Mouse (Mus musculus) midbrain, embryonic 13.5 days (tissue): ENCODE measurements around the gene Nrd1. TPM values are rescaled to one million over a fixed set of nuclear protein-coding genes. Genes with fewer than 3 reads are reported as not detected.

ENCODE experiments used
- ATAC-seq: fragments of 200-750 bp; cut with Nextera tagmentation; 2 replicates; pipeline ENCODE4 v1.8.0; 2017; ENCODE audit warnings: mild to moderate bottlenecking, moderate TSS enrichment, moderate library complexity
- H3K27ac ChIP-seq: fragments of 300-500 bp; sonication (generic); 2 replicates; pipeline ENCODE4 v1.5.1; 2015; ENCODE audit warnings: inconsistent platforms, mild to moderate bottlenecking, moderate library complexity
- H3K27me3 ChIP-seq: fragments of 300-500 bp; sonication (generic); 2 replicates; pipeline ENCODE4 v1.6.1; 2015; ENCODE audit warnings: mild to moderate bottlenecking, inconsistent platforms
- H3K36me3 ChIP-seq: fragments of 300-500 bp; sonication (generic); 2 replicates; pipeline ENCODE4 v1.6.1; 2015; ENCODE audit warnings: mild to moderate bottlenecking, inconsistent platforms
- H3K4me1 ChIP-seq: fragments of 300-500 bp; sonication (generic); replicated peaks from 2 replicates; pipeline ENCODE4 v1.6.1; 2015; ENCODE audit warnings: inconsistent platforms
- H3K4me2 ChIP-seq: fragments of 300-500 bp; sonication (generic); replicated peaks from 2 replicates; pipeline ENCODE4 v1.6.1; 2015; ENCODE audit warnings: moderate library complexity, mild to moderate bottlenecking, inconsistent platforms
- H3K4me3 ChIP-seq: fragments of 300-500 bp; sonication (generic); replicated peaks from 2 replicates; pipeline ENCODE4 v1.5.1; 2015; ENCODE audit warnings: mild to moderate bottlenecking, inconsistent platforms
- H3K9ac ChIP-seq: fragments of 300-500 bp; sonication (generic); replicated peaks from 2 replicates; pipeline ENCODE4 v1.6.1; 2015; ENCODE audit warnings: mild to moderate bottlenecking, inconsistent platforms
- H3K9me3 ChIP-seq: fragments of 300-500 bp; sonication (generic); 2 replicates; pipeline ENCODE4 v1.6.1; 2016; ENCODE audit warnings: mild to moderate bottlenecking, inconsistent platforms
- WGBS: fragments of 180-500 bp; shearing (Covaris S2); methylation state at CpG from one replicate; pipeline ENCODE4 v1.1.7; 2015; 5-methylcytosine and 5-hydroxymethylcytosine counted together
- polyA plus RNA-seq: library from polyadenylated mRNA; unstranded; fragments of >200 nt; fragmentation: Nextera tagmentation; extraction: Ambion mirVana; gene quantifications from 2 replicates; pipeline ENCODE4 v1.2.1, GENCODE M21; 2015

Nrd1 gene
- polyA plus RNA-seq, 1 experiment from 2014 or later: 85.2 TPM

DNA sequence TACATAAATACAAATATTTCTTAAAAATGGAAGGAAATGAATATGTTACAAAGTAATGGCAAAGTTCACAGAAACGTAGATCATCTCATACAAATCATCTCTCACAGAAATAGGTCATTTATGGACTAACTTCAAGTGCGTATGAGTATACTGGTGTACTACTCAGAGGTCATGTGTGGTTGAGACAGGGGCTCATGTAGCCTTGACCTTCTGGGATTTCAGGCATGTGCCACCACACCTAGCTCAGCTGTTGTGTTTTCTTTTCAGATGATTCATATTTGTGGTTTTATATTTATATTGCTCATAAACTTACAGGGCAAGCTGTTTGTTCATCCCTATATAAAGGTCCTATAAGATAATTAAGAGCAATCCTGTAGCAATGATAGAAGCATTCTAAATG lies 29.8 kb downstream of the Nrd1 start:
- no peak overlapping the region for H3K27ac ChIP-seq
- H3K9me3 ChIP-seq: no peaks in the 10 kb centered on the region
- H3K4me2 ChIP-seq: no peak overlapping the region
- no peak for ATAC-seq
- no peaks in the 10 kb centered on the region for H3K4me1 ChIP-seq
- H3K9ac ChIP-seq: no peak overlapping the region
- 98% methylated on average over 2 of the region's 2 CpGs for WGBS
- peaks cover 56% of the 10 kb centered on the region for H3K36me3 ChIP-seq
- no peak overlapping the region for H3K4me3 ChIP-seq
- H3K27me3 ChIP-seq: no peaks in the 10 kb centered on the region

DNA sequence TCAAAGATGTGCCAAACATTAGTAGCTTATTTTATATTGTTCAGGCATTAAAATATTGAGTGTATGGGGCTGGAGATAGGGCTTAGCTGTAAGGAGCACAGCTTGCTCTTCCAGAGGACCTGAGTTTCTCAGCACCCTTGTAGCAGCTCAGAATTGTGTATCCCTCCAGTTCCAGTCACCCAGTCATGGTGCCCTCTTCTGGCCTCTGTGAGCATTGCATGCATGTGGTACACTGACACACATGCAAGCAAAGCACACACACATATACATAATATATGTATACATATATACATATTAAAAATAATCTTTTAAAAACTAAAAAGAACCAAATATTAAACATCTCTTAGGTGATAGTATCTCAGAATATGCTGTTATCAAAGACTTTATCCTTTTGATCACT lies 35.9 kb downstream of the Nrd1 start:
- Histone ChIP-seq H3K4me3 (no peak overlapping the region), H3K36me3 (peaks cover 56% of the 10 kb centered on the region), H3K27ac (no peak overlapping the region), H3K4me2 (no peak overlapping the region), H3K27me3 (no peaks in the 10 kb centered on the region), H3K4me1 (no peaks in the 10 kb centered on the region), H3K9me3 (no peaks in the 10 kb centered on the region), H3K9ac (no peak overlapping the region)
- no peak for ATAC-seq

DNA sequence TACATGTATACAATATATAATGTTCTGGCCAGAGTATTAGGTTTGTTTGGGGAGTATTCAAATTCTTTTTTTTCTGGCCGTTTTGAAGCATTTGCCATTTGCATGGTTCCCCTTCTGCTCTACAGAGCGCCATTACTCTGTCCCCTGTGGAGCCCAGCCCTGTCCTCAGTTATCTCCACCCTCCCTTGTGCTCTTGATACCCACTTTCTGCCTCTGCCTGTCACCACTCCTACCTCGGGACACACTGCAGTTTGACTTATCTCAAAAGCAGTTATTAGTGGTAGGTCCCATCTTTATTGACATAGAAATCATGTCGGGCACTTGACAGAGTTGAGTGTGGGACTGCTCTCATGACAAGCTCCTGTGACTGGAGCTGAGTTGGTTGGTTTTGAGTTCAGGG lies 42.3 kb downstream of the Nrd1 start:
- peaks cover 82% of the 10 kb centered on the region for H3K36me3 ChIP-seq
- no peak overlapping the region for H3K4me2 ChIP-seq

DNA sequence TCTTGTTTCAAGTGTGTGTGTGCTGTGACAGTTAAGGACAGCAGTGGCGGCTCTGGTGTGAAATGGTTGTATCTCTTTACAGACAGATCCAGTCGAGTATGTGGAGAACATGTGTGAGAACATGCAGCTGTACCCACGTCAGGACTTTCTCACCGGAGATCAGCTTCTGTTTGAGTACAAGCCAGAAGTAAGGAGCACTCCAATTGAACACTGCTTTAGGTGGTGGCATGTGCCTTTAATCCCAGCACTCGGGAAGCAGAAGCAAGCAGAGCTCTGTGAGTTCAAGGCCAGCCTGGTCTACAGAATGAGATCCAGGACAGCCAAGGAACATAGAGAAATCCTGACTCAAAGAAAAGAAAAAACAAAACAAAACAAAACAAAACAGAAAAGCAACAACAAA lies 42.8 kb downstream of the Nrd1 start:
- H3K4me1 ChIP-seq: no peaks in the 10 kb centered on the region
- WGBS: 93% methylated on average over 5 of the region's 5 CpGs
- no peak overlapping the region for H3K4me3 ChIP-seq
- H3K27ac ChIP-seq: no peak overlapping the region
- H3K4me2 ChIP-seq: no peak overlapping the region
- no peak overlapping the region for H3K9ac ChIP-seq
- peaks cover 87% of the 10 kb centered on the region for H3K36me3 ChIP-seq
- H3K27me3 ChIP-seq: no peaks in the 10 kb centered on the region
- no peak for ATAC-seq
- H3K9me3 ChIP-seq: no peaks in the 10 kb centered on the region

More for the DNA sequence above, 42.3 kb downstream of the Nrd1 start:
- 89% methylated on average over 4 of the region's 4 CpGs for WGBS
- no peak overlapping the region for H3K27ac ChIP-seq
- H3K9me3 ChIP-seq: no peaks in the 10 kb centered on the region
- H3K9ac ChIP-seq: no peak overlapping the region
- H3K4me3 ChIP-seq: no peak overlapping the region
- no peaks in the 10 kb centered on the region for H3K4me1 ChIP-seq
- H3K27me3 ChIP-seq: no peaks in the 10 kb centered on the region
- no peak for ATAC-seq

DNA sequence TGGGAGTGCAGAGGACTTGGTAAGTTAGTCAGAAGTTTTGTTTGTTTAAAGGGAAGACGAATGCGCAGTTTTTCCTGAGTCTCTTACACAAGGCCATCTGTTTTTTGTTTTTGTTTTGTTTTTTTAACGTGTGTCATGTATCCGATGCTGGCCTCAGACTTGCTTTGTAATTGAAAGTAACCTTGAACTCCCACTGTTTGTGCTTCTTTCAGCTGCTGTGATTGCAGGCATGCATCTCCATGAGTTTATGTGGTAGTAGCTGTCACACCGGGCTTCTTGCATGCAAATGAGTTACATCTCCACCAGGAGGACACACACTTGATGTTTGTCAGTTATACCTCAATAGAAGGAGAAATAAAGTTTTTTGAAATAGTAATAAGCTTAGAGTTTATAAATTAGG lies 43.3 kb downstream of the Nrd1 start:
- H3K27me3 ChIP-seq: no peaks in the 10 kb centered on the region
- no peak overlapping the region for H3K9ac ChIP-seq
- 84% methylated on average over 5 of the region's 5 CpGs for WGBS
- no peaks in the 10 kb centered on the region for H3K4me1 ChIP-seq
- no peak overlapping the region for H3K27ac ChIP-seq
- peaks cover 85% of the 10 kb centered on the region for H3K36me3 ChIP-seq
- no peak overlapping the region for H3K4me3 ChIP-seq
- H3K9me3 ChIP-seq: no peaks in the 10 kb centered on the region
- no peak for ATAC-seq
- H3K4me2 ChIP-seq: no peak overlapping the region

DNA sequence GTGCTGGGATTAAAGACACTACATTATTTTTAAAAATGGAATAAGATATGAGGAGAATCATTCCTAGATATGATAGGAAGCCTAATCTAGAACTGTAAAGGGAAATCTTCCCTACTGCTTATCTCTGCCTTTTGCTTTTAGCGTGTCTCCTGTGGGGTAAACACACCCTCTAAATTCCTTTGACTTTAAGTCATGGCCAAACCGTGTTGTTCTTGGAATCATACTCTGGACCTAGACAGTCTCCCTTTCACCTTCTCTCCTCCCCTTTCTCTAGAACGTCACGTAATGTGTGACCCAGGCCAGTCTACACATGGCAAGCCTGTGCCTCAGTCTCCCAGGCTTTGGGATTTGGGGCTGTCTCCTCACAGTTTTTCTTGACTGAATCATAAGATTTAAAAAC lies 47.8 kb downstream of the Nrd1 start:
- no peak overlapping the region for H3K27ac ChIP-seq
- no peak for ATAC-seq
- 87% methylated on average over 4 of the region's 4 CpGs for WGBS
- H3K36me3 ChIP-seq: peaks cover 74% of the 10 kb centered on the region
- H3K27me3 ChIP-seq: no peaks in the 10 kb centered on the region
- no peaks in the 10 kb centered on the region for H3K9me3 ChIP-seq
- H3K4me1 ChIP-seq: no peaks in the 10 kb centered on the region
- no peak overlapping the region for H3K4me2 ChIP-seq
- H3K9ac ChIP-seq: no peak overlapping the region
- no peak overlapping the region for H3K4me3 ChIP-seq

DNA sequence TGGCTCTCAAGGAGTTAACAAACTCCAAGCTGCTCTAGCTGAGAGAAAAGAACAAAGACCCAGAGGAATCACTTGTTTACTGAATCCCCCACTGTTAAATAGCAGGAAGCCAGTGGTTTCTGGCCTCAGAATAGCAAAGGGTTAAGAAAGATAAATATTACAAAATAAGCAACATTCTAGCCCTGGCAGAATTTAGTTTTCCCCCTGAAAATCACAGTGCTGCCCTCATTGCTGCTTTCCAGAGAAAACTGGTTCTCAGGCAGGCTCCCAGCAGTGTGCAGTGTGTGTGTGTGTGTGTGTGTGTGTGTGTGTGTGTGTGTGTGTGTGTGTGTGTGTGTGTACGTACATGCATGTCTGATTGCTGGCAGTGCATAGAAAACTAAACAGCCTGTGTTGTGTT lies 51.8 kb downstream of the Nrd1 start:
- Histone ChIP-seq H3K4me2 (no peak overlapping the region), H3K4me3 (no peak overlapping the region), H3K27ac (no peak overlapping the region), H3K4me1 (no peaks in the 10 kb centered on the region), H3K36me3 (peaks cover 71% of the 10 kb centered on the region), H3K9me3 (no peaks in the 10 kb centered on the region), H3K27me3 (no peaks in the 10 kb centered on the region), H3K9ac (no peak overlapping the region)
- WGBS: 45% methylated on average over 1 of the region's 1 CpGs
- ATAC-seq: 0 out of 2 replicates have a peak, but pooled peaks have one; percentile 24

DNA sequence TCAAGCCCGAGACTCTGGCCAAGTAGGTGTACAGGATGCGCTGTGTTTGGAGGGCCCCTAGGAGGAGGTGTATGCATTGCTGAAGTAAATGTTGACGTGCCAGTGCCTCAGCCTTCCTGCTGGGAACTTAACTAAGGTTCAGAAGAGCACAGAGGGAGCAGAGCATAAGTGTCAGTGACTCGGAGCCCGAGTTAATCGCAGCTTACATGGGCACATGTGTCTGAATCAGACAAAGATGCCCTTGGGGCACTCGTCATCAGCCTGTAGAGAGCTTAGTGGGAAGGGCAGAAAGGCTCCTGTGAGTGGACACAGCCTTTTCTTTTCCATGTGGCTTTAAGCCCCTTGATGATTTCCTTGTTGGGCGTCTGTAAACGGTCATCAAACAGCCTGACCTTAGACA lies 53.5 kb downstream of the Nrd1 start:
- H3K4me3 ChIP-seq: no peak overlapping the region
- 77% methylated on average over 9 of the region's 9 CpGs for WGBS
- H3K27me3 ChIP-seq: no peaks in the 10 kb centered on the region
- peaks cover 76% of the 10 kb centered on the region for H3K36me3 ChIP-seq
- no peak; the same call in 1 of the 2 replicates for ATAC-seq
- H3K4me1 ChIP-seq: no peaks in the 10 kb centered on the region
- H3K27ac ChIP-seq: no peak overlapping the region
- H3K9ac ChIP-seq: no peak overlapping the region
- no peaks in the 10 kb centered on the region for H3K9me3 ChIP-seq
- H3K4me2 ChIP-seq: no peak overlapping the region

DNA sequence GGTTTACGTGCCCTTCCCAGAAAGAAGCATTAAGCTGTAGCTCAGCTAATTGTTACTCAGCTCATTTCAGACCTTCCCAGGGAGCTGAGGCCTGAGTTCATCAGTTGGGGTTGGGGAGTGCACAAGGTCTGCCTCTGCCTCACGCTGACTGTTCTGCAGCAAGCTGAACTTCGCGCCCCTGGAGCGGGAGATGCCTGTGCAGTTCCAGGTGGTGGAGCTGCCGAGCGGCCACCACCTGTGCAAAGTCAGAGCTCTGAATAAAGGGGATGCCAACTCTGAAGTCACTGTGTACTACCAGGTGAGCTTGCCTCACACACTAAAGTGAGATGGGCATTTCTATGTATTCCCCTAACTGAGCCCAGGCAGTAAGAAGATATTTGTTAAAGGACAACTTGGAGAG lies 55.9 kb downstream of the Nrd1 start:
- no peak overlapping the region for H3K4me2 ChIP-seq

DNA sequence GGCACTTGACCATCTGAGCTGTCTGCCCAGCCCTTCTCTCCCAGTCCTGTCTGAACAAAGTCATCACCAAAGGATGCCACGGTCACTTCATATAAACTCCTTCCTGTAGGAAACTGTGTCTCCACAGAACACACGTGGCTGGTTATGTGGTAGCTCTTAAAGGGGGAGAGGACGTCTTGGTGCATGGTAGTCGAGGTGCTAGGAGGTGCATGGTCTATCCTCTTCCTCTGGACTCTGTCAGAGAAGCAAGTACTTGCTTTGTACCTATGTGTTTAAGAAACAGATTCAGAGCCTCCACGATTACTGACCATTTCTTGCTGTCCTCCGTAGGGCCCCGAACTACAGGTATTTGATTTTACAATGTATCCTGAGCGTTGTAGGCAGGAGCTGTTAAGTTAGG lies 57.2 kb downstream of the Nrd1 start:
- WGBS: 94% methylated on average over 8 of the region's 8 CpGs
- no peak for ATAC-seq

More for the DNA sequence above, 55.9 kb downstream of the Nrd1 start:
- Histone ChIP-seq H3K9me3 (no peaks in the 10 kb centered on the region), H3K4me3 (no peak overlapping the region), H3K9ac (no peak overlapping the region), H3K27me3 (no peaks in the 10 kb centered on the region), H3K27ac (no peak overlapping the region), H3K4me1 (no peaks in the 10 kb centered on the region), H3K36me3 (peaks cover 76% of the 10 kb centered on the region)
- no peak for ATAC-seq
- 87% methylated on average over 7 of the region's 7 CpGs for whole genome bisulfite sequencing

DNA sequence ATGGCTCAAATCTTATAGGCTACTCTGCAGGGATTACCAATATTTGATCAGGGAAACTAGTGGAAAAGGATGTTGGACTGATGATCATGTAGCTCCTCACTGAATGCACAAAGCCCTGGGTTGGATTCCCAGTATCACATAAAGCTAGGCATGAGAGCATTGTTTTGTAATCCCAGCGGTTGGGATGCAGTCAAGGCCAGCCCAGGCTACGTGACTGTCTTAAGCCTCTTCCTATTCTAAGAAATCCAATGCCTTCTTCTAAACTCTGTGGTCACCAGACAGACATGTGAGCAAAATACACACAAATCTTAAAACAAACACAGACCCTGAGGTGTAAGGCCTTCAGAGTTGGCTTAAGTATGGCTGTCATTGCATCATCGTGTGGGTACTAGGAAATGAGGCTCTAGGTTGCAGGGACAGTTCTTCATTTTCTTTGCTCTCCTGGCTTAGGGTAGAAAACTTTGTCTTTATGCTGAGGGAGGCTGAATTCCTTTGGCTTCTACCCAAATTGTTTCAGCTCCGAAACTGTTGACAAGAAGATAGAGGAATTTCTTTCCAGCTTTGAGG lies 58.9 kb downstream of the Nrd1 start:
- H3K9me3 ChIP-seq: no peaks in the 10 kb centered on the region
- ATAC-seq: no peak
- 95% methylated on average over 4 of the region's 4 CpGs for WGBS
- no peaks in the 10 kb centered on the region for H3K4me1 ChIP-seq
- H3K36me3 ChIP-seq: peaks cover 92% of the 10 kb centered on the region
- H3K4me2 ChIP-seq: no peak overlapping the region
- H3K4me3 ChIP-seq: no peak overlapping the region
- H3K9ac ChIP-seq: no peak overlapping the region
- H3K27ac ChIP-seq: no peak overlapping the region
- no peaks in the 10 kb centered on the region for H3K27me3 ChIP-seq

More for the DNA sequence above, 57.2 kb downstream of the Nrd1 start:
- H3K9ac ChIP-seq: no peak overlapping the region
- no peaks in the 10 kb centered on the region for H3K27me3 ChIP-seq
- H3K4me1 ChIP-seq: no peaks in the 10 kb centered on the region
- no peak overlapping the region for H3K4me2 ChIP-seq
- H3K9me3 ChIP-seq: no peaks in the 10 kb centered on the region
- no peak overlapping the region for H3K27ac ChIP-seq
- no peak overlapping the region for H3K4me3 ChIP-seq
- peaks cover 85% of the 10 kb centered on the region for H3K36me3 ChIP-seq

DNA sequence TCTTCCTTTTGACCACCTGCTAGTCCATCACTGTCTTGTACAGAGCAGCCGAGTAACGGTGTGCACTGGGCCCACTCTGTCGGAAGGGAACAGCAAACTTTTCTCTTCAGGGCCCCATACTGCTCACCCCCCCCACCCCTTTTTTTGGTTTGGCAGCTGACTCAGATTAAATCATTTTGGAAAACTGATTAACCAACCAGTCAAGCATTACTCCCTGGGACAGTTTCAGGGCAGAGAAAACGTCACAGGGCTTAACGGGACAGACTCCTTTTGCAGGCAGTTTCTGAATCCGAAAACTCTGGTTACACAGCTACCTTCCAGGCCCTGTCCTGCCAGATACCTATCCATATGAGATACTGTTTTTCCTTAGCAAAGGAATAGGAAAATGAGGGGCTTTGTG lies 64.5 kb downstream of the Nrd1 start:
- H3K36me3 ChIP-seq: peaks cover 94% of the 10 kb centered on the region
- H3K4me3 ChIP-seq: no peak overlapping the region
- no peak for ATAC-seq
- no peaks in the 10 kb centered on the region for H3K4me1 ChIP-seq
- 88% methylated on average over 6 of the region's 6 CpGs for WGBS
- no peak overlapping the region for H3K27ac ChIP-seq
- no peak overlapping the region for H3K4me2 ChIP-seq
- no peaks in the 10 kb centered on the region for H3K27me3 ChIP-seq
- no peaks in the 10 kb centered on the region for H3K9me3 ChIP-seq
- no peak overlapping the region for H3K9ac ChIP-seq

DNA sequence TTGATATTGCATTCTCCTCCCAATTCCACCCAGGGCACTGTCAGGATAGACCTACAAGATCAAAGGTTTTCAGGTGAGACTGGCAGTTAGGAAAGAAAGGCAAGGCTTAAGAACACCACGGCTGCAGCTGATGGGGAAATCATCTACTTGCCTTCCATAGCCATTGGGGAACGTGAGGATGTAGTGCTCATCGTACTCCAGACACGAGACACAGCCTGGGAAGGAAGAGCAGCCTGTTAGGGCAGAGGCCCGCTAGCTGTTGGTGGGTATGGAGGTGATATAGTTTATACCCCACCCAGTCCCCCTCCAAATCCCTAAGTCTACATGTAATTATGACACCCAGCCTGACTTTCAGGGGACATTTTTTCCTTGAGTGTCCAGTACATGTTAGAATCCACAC lies 65.3 kb downstream of the Nrd1 start:
- H3K4me3 ChIP-seq: no peak overlapping the region
- no peaks in the 10 kb centered on the region for H3K4me1 ChIP-seq
- ATAC-seq: no peak
- no peaks in the 10 kb centered on the region for H3K9me3 ChIP-seq
- H3K27me3 ChIP-seq: no peaks in the 10 kb centered on the region
- H3K27ac ChIP-seq: no peak overlapping the region
- WGBS: 93% methylated on average over 5 of the region's 5 CpGs
- peaks cover 92% of the 10 kb centered on the region for H3K36me3 ChIP-seq
- no peak overlapping the region for H3K9ac ChIP-seq
- H3K4me2 ChIP-seq: no peak overlapping the region
